Mouse (Mus musculus) heart, postnatal 4 days (tissue): ENCODE measurements at regions not wholly inside any gene's neighbourhood (a gene's known extent, or its start where the extent isn't known, plus 50 kb on each side); places are given as distances from the start of the nearest gene placed in this dataset.
A peak's percentile ranks its signal among the peaks of the same experiment; 100 is the strongest.

Source experiments
- DNase-seq: peaks from one replicate; pipeline ENCODE4 v3.0.0; 2021

GRCm38 (mm10) chr15:56979353-56979752 is 498.1 kb downstream of the Slc22a22 start:
- DNase-seq: no peak

GRCm38 (mm10) chr15:56975446-56976433 is 501.7 kb downstream of the Slc22a22 start:
- DNase-seq: no peak

- no peak for DNase-seq
These were observed 507.3 kb downstream of the Slc22a22 start for GRCm38 (mm10) chr15:56970140-56970539.

- DNase-seq: no peak
These were observed 521.1 kb downstream of the Slc22a22 start for GRCm38 (mm10) chr15:56956356-56956755.

- no peak for DNase-seq
These were observed 525.2 kb downstream of the Slc22a22 start for GRCm38 (mm10) chr15:56952176-56952575.

GRCm38 (mm10) chr15:56950824-56951223 is 526.6 kb downstream of the Slc22a22 start:
- no peak for DNase-seq

GRCm38 (mm10) chr15:56940891-56941290 is 536.5 kb downstream of the Slc22a22 start:
- DNase-seq: no peak

GRCm38 (mm10) chr15:56896553-56896952 is 580.9 kb downstream of the Slc22a22 start:
- DNase-seq: no peak

GRCm38 (mm10) chr15:56881501-56881900 is 595.9 kb downstream of the Slc22a22 start:
- DNase-seq: no peak

GRCm38 (mm10) chr15:56865879-56866278 is 611.5 kb downstream of the Slc22a22 start:
- no peak for DNase-seq

GRCm38 (mm10) chr15:56865035-56865804 is 612.2 kb downstream of the Slc22a22 start:
- no peak for DNase-seq

GRCm38 (mm10) chr15:56858627-56859334 is 618.6 kb downstream of the Slc22a22 start:
- DNase-seq: peak; percentile 35

GRCm38 (mm10) chr15:56858134-56858533 is 619.3 kb downstream of the Slc22a22 start:
- no peak for DNase-seq

- peak; percentile 76 for DNase-seq
These were observed 621.4 kb downstream of the Slc22a22 start for GRCm38 (mm10) chr15:56856057-56856456.

- DNase-seq: no peak
These were observed 624.3 kb downstream of the Slc22a22 start for GRCm38 (mm10) chr15:56853106-56853505.

- DNase-seq: no peak
These were observed 629.8 kb downstream of the Slc22a22 start for GRCm38 (mm10) chr15:56847469-56848128.

- no peak for DNase-seq
These were observed 632.9 kb downstream of the Slc22a22 start for GRCm38 (mm10) chr15:56844574-56844973.

- DNase-seq: no peak
These were observed 635.9 kb downstream of the Slc22a22 start for GRCm38 (mm10) chr15:56841516-56841915.

GRCm38 (mm10) chr15:56837292-56837691 is 640.1 kb downstream of the Slc22a22 start:
- DNase-seq: no peak

GRCm38 (mm10) chr15:56834621-56835020 is 642.8 kb downstream of the Slc22a22 start:
- DNase-seq: no peak

- no peak for DNase-seq
These were observed 644.8 kb downstream of the Slc22a22 start for GRCm38 (mm10) chr15:56832666-56833065.

- DNase-seq: no peak
These were observed 656.3 kb downstream of the Slc22a22 start for GRCm38 (mm10) chr15:56820977-56821579.
